Mouse (Mus musculus): Measurements from ENCODE around the gene Chil1.

Chil1 gene

GRCm38 (mm10) chr1:134229806-134230575 lies 48.0 kb downstream of the Chil1 start:
- DNase-seq (ENCODE audit: low read depth, low spot score) = no peak

DNA sequence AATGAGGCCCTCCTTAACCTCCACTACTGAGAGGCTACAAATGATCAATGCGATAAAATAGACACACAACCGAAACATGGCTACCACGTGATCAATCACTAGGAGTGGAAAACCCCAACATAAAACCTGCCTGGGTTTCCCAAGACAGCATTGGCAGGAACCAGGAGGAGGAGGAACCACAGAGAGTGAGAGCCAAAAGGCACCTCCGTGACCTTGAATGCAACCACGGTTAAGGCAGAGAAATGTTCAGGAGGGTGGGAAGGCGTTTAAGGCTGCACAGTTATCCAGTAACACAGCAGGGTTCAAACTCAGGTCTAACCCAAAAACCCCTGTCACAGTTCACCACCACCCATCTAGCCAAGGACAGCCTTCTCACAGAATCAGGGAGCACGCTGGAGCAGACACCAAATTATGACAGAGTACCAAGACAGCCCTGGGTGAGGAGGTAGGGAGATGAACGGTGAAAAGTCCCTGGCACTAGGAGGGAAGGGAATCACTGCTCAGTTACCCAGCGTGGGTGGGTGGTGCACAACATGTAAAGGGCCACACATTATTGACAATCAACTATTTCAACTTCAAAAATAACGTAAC lies 48.8 kb downstream of the Chil1 start:
- DNase-seq (ENCODE audit: low read depth, low spot score) = no peak

- DNase-seq (ENCODE audit: low read depth, low spot score) = no peak
Measured at GRCm38 (mm10) chr1:134231270-134231669, 49.3 kb downstream of the Chil1 start.

GRCm38 (mm10) chr1:134231681-134232080 lies 49.7 kb downstream of the Chil1 start:
- DNase-seq (ENCODE audit: low read depth, low spot score) = no peak

DNA sequence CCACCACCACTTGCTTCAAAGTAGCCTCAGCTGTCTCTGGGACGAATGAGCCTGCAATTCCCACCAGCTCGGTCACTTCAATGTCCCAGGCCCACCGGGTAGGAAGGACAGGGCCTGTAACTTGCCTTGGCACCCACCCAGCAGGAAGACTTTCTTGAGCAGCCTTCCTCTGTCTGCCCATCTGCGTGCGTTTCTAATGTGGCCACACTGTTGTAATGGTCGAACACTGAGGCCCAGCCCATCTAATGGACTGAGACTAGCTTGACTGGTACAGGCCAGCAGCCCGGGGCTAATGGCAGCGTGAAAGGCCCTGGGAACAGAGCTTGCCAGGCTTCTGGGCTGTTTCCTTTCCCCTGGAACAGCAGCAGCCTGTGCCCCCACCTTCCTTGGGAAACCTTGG lies 50.4 kb downstream of the Chil1 start:
- DNase-seq (ENCODE audit: low read depth, low spot score) = no peak

DNA sequence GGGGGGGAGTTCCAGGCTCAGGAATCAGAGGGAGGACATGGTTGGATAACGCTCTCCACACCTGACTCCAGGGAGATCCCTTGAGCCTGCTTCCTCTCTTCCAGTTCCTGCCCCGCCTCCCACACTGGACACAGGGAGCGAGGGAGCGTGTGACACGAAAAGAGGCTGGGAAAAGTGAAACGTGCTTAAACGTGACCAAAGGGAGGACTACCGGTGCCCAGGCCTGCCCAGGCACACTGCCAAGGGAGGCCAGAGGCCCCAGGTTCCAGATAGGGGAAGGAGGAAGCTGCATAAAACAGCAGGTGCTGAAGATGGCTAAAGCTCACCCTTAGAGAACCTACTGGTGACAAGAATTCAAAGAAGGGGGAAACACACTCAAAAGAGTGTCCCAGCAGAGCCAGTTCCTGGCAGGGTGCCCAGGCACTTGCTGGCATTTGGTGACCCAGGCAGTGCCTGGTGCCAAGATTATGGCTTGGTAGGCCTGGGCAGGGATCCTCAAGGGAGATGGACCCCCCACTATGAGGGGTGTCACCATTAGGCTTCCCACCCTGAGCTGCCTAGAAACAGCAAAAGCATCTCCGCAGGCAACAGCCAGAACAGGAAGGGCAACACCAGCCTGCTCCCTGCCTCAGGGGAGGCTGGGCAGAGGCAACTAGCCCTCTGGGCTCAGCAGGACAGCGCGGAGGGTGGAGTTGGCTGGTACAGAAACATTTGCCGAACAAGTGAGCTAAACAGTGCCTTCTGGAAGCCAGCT lies 51.0 kb downstream of the Chil1 start:
- DNase-seq (ENCODE audit: low read depth, low spot score) = no peak

- no peak for DNase-seq (ENCODE audit: low read depth, low spot score)
Measured at GRCm38 (mm10) chr1:134233681-134234454, 51.9 kb downstream of the Chil1 start.

DNA sequence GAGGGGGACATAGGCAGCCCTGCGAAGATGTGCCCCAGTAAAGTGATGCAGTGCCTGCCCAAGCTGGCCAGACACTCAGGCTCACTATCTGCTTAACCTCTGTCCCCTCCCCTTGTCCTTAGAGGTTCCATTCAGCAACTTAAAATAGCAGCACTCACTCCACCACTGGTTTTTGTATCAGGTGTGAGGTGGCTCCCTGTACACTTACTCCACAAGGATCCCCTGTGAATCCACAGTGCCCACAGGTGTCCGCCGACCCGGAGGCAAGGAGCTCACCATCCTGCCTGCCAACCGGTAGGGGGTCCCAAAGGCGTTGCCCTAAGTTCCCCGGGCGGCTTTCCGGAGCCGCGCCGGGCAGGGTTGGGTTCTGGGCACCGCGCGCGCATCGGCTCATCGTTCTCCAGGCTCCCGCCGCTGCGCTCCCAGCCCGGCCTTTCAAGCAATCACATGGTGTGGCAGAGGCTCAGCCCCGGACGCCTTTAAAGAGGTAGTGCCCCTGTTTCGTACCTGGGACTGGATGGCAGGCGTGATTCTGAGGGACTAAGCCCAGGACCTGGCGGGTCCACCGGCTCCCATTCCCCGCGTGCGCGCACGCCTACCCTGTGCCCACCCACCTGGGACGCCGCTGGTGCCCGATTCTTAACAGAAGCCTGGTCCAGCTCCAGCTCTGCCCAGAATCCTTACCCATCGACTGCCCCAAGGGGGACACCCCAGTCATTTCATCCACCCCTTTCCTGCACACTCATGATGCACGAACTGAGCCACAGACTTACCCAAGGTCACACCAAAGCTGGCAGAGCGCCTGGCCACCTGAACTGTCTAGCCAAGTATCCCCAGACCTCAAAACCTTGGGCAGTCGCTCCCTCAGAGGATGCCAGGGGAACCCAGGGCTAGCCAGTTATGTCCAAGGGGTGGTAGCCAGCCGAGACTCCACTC lies 52.7 kb downstream of the Chil1 start:
- DNase-seq (ENCODE audit: low read depth, low spot score) = no peak

DNA sequence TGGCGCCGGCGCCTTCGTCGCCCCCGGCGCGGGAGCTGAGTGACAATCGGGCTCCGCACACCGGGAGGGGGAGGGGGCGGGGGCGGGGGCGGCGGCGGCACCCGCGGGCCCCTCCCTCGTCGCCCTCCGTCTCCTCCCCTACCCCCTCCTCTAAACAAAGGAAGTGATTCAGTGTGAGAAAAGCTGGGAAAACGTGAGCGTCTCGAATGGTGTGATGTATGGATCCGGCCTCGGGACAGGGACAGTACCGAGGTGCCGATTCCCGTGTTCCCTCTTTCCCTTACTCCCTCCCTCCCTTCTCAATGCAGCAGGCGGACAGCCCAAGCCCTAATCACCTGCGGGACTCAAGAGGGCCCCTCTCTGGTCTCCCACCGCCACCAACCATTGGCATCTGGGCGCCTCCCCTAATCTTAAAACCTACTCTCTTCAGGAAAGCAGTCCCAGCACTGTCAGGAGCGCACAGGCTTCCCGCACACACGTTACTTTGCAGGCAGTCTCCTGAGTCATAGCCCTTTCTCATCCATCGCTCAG lies 53.5 kb downstream of the Chil1 start, which contains the start of gene Adora1:
Gene Adora1 (minus strand): TSS at position 41 of the 531 bp plus-strand sequence.
- no peak for DNase-seq (ENCODE audit: low read depth, low spot score)

- no peak for DNase-seq (ENCODE audit: low read depth, low spot score)
Measured at GRCm38 (mm10) chr1:134236142-134236541, 54.2 kb downstream of the Chil1 start.

GRCm38 (mm10) chr1:134237438-134237837 lies 55.5 kb downstream of the Chil1 start:
- DNase-seq (ENCODE audit: low read depth, low spot score) = no peak

All from WW6 (cell line).